Mouse (Mus musculus) granulocyte monocyte progenitor cell, adult 5-6 weeks (primary cell): ENCODE data around the gene Hnf1b. TPM values are rescaled to one million over a fixed set of nuclear protein-coding genes. Genes with fewer than 3 reads are reported as not detected.

Experiments
- ATAC-seq: replicated peaks from 2 replicates; pipeline ENCODE4 v1.8.0; 2016; ENCODE audit warnings: mild to moderate bottlenecking, moderate TSS enrichment, inconsistent platforms; ENCODE audit not compliant: poor library complexity, severe bottlenecking
- total RNA-seq, 2 experiments: library from RNA; stranded (forward) in 1 of 2; stranded (reverse) in 1 of 2; fragments of 200-712, 200-1000 nt in 1 of 2; fragments of >200 nt in 1 of 2; fragmentation: Nextera tagmentation in 1 of 2; gene quantifications; 2 replicates each; pipeline ENCODE4 v1.2.3; 2014 to 2017

The Hnf1b gene
- total RNA-seq, 2 experiments from 2014 or later = not detected

DNA sequence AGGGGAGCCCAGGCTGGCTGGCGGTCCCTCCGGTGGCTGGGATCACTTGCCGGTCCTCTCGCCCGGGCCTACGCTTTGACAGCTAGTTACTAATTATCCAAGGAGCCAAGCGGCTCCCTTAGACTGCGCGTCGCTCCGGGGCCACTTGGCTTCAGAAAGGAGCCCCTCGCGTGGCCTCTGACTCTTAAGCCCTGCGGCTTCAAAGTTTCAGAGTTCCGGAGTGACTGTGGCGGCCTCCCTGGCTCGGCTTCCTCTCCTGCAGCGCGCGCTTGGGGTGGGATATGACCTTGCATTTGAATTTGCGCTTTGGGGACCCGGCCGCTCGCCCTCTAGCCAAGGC is 2.1 kb downstream of the Hnf1b start:
- ATAC-seq = no peak

- no peak for ATAC-seq
Measured at GRCm38 (mm10) chr11:83852501-83853211, 2.8 kb downstream of the Hnf1b start.

GRCm38 (mm10) chr11:83853221-83853792 is 3.4 kb downstream of the Hnf1b start:
- ATAC-seq = no peak

GRCm38 (mm10) chr11:83854091-83854490 is 4.2 kb downstream of the Hnf1b start:
- ATAC-seq = no peak

- no peak for ATAC-seq
Measured at GRCm38 (mm10) chr11:83854707-83855106, 4.8 kb downstream of the Hnf1b start.

DNA sequence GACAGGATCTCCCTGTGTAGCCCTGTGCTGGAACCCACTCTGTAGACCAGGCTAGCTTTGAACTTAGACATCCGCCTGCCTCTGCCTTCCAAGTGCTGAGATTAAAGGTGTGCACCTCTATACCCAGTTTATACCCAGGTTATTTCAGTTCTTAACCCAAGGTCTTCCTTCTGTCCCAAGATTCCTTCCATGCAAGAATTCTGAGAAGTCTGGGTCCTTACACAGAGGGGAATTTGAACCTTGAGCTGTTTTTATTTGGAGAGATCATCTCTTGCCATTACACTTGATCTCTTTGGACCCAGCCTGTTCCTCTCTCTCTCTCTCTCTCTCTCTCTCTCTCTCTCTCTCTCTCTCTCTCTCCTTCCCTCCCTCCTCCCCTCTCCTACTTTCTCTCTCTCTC is 7.4 kb downstream of the Hnf1b start:
- ATAC-seq = no peak

DNA sequence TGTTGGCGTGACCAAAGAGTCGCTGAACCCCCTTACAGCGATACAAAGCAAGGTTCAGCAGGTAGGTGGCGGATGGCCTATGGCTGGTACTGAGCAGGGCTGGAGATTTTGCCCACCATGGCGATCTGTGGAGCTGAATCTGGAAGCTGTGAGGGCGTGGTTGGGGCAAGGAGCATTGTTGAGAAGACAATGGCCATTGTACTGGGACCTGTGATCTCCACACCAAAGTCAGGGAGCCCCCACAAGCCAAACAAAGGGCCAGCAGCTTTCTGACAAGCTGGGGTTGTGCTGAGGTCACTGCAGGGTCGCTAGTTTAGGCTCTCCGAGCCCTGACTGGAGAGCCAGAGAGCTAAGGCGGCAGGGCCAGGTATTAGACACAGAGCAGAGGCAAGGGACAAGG is 15.4 kb downstream of the Hnf1b start:
- ATAC-seq = no peak

GRCm38 (mm10) chr11:83867571-83867970 is 17.7 kb downstream of the Hnf1b start:
- no peak for ATAC-seq

- no peak for ATAC-seq
Measured at GRCm38 (mm10) chr11:83869147-83869546, 19.3 kb downstream of the Hnf1b start.

DNA sequence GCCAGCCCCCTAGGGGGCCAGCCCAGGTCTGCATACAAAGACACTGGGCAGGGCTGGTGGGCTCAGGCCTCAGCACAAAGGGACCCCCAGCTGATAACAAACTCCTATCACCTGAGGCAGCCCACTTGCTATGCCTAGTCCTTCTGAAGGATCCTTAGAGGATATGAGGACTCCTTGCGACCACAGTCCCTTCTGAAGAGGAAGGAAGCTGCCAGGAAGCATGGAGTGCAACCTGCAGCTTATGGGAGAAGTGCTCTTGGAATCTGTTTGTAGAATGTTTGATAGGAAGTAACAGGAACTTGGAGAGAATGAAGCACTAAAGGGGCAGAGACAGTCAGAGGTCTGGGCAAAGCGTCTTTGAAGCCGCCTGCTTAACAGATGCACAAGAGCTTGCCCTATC is 19.8 kb downstream of the Hnf1b start:
- ATAC-seq = no peak

- ATAC-seq = peak; percentile 78
Measured at GRCm38 (mm10) chr11:83871780-83872554, 22.1 kb downstream of the Hnf1b start.

GRCm38 (mm10) chr11:83873509-83873908 is 23.6 kb downstream of the Hnf1b start:
- no peak for ATAC-seq

DNA sequence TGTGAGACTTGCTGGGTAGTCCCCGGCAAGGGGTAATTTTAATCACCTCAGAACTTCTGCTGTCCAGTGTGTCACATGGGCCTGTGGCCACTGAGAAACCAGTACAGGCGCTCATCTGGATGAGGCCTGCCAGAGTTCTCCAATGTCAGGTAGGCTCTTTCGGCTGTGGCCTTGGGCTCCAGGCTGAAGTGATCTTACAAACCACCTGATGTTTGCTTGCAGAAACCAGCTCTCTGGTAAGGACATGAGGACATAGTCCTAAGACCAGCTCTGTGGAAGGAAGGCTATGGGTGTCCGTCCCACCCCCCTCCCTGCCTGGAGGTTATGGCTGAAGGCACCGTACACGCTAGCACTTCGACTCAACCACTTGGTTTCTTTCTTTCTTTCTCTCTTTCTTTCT is 26.8 kb downstream of the Hnf1b start:
- ATAC-seq = no peak

- ATAC-seq = no peak
Measured at GRCm38 (mm10) chr11:83877765-83878164, 27.9 kb downstream of the Hnf1b start.

GRCm38 (mm10) chr11:83878417-83878952 is 28.6 kb downstream of the Hnf1b start:
- ATAC-seq = no peak

DNA sequence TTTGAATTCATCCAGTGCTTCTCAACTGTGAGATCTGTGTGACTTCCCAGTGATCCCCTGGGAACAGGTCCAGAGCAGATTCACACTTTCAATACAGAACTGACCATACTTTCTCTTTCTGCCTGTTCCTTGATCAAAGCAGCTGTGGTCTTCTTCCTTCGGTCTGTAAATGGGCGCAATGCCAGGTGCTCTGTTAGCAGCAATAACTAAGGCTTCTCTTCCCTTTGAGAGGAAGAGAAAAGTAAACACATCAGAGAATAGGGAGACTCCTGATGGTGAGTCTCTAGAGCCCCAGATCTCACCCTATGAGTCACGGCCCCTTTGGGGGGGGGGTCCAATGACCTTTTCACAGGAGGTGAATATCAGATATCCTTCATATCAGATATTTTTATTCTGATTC is 29.3 kb downstream of the Hnf1b start:
- ATAC-seq = no peak

- no peak for ATAC-seq
Measured at GRCm38 (mm10) chr11:83881438-83881837, 31.6 kb downstream of the Hnf1b start.

- no peak; the same call in 1 of the 2 replicates for ATAC-seq
Measured at GRCm38 (mm10) chr11:83882552-83882951, 32.7 kb downstream of the Hnf1b start.

DNA sequence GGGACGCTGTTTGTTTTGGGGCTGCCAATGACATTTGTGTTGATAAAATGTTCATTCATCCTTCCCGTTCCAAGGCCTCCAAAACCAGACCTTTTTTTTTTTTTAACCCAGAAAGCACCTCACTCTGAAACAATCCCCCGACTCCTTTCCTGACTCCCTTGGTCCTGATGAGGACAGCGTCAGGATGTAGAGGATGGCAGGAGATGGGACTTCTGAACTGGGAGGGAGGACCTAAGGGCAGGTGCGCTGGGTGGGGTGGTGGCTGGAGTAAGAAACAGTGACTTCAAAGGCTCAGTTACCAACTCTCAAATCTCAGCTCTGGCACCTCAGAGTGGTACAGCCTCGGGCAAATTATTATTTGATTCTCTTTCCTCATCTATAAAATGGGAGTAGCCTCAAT is 33.2 kb downstream of the Hnf1b start:
- ATAC-seq = no peak

- ATAC-seq = no peak
Measured at GRCm38 (mm10) chr11:83883812-83884211, 33.9 kb downstream of the Hnf1b start.

- no peak for ATAC-seq
Measured at GRCm38 (mm10) chr11:83885175-83885574, 35.3 kb downstream of the Hnf1b start.
